Mouse (Mus musculus): Measurements from ENCODE around the gene Ctdspl2.
"Not testable (repeated sequence)": the region's sequence is repeated elsewhere in the genome, so short reads cannot be mapped to it uniquely, and the experiment has no call there.

Ctdspl2 gene

DNA sequence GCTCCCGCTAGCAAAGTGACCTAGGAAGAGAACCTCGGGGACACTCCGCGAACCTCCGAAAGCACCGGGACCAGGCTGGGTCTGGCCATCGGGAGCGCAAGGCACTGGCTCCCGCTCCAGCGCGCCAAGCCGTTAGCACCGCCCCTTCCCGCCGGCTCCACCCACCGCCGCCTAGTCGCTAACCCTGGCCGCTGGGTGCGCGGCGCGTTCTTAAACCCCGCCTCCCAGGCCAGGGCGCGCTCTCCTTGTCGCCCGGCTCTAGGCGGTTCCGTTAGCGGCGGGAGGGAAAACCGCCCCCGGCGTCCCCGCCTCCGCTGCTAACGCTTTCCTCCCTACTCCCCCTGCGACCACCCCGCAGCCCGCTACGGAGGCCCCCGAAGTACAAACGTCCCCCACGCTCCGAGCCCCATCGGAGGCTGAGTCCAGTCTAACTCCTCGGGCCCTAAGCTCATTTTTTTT is at the start of gene Ctdspl2, which contains the start of gene Mageb3:
Gene Ctdspl2, plus strand, starts transcription at position 237 of the 459 bp plus-strand sequence.
Gene Mageb3, minus strand, starts transcription at position 328 of the 459 bp plus-strand sequence.
- peak; percentile 91 for DNase-seq (ENCODE audit: low spot score)

DNA sequence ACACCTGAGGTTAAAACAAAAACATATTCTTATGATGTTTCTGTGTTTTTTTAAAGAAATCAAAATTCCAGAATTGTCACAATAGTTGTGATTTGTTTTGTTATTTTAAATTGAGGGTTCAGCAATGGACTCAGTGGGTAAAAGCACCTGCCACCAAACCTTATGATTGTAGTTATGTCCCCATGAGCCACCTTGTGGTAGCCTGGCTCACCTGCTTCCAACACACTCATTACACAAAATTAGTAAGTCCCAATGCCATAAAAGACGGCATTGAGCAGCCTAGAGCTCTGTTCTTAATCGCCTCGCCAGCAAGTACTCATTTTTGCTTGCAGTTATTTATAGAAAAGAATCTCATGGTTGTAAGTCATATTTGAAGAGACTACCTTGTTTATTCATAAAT is 45.8 kb upstream of the Ctdspl2 start:
- no peak for DNase-seq (ENCODE audit: low spot score)

DNA sequence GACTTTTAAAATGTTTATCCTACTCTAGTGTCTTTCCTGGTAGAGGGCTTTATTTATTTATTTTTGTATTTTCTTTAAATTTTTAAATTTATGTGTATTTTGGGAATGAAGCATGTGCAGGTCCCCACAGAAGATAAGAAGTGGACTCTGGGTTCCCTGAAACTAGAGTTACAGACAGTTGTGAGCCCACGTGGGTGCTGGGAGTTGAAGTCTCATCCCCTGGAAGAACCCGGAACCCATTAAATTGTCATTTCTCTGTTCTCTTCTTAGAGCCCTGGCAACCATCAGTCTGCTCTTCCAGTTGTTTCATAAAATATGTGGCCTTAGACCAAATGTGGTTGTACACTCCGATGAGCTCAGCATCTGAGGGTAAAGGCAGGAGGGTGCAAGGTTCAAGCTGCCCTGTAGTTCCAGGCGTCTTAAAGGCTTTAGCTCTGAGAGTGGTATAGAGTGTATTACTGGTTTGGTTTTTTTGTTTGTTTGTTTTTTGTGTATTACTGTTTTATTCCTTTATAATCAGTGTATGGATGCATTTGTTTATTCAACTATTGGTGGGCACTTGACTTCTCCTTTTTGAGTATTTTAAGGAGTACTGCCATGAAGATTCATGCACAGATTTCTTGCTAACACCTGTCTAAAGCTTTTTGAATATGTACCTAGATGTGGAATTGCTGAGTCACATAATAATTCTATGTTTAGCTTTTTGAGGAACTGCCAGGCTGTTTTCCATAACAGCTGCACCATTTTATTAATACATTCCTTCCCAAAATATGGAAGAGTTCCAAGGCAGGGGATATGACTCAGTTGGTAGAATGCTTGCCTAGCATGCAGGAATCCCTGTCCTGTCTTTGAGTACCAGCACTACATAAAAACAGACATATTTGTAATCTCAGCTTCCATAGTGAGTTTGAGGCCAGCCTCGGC is 39.5 kb upstream of the Ctdspl2 start:
- DNase-seq (ENCODE audit: low spot score), result no peak

DNA sequence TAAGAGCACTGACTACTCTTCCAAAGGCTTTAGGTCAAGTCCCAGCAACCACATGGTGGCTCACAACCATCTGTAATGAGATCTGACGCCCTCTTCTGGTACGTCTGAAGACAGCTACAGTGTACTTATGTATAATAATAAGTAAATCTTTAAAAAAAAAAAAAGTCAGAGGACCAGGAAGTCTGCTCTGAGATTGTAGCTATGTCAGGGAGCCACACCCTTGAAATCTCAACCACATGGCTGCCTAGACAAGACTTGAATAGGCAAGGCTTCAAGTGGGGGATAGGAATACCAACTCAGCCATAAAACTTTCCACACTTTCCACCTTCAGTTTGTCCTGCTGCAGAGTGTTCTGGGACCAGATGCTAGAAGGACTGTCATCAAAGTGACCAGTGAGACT is 18.2 kb upstream of the Ctdspl2 start:
- not testable (repeated sequence) for DNase-seq (ENCODE audit: low spot score)

- no peak for DNase-seq (ENCODE audit: low spot score)
Measured at GRCm38 (mm10) chr2:121943364-121943763, 12.4 kb upstream of the Ctdspl2 start.

- DNase-seq (ENCODE audit: low spot score), result no peak
Measured at GRCm38 (mm10) chr2:121954971-121955656, 687 bp upstream of the Ctdspl2 start.

- peak; percentile 92 for DNase-seq (ENCODE audit: low spot score)
Measured at GRCm38 (mm10) chr2:121956224-121957018, 620 bp downstream of the Ctdspl2 start.

DNA sequence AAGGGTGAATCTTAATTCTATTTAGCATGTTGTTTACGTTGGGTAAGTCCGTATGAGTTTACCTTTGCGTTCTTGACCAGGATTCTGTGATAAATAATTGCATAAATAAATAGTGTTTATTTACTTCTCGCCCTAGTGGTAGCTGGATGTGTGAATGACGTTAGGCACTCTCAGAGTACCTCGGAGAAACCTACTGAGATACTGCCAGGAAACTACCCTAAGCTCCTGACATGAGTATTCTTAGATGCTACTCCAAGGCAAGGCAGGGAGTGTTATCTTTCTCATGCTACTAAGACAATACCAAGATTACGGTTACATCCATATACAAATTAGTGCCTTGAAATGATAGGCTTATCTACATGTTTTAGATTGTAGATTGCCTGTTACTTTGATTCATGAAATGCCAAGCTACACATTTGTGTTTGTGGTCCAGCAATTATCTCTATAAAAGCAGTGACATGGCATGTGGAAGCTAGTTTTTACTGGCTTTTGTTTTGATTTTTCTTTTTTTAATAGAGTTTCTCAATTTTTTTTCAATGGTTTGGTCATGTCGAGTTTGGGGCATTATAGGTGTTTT is 1.5 kb downstream of the Ctdspl2 start:
- DNase-seq (ENCODE audit: low spot score), result no peak

- DNase-seq (ENCODE audit: low spot score), result no peak
Measured at GRCm38 (mm10) chr2:121995738-121996137, 39.9 kb downstream of the Ctdspl2 start.

GRCm38 (mm10) chr2:122008832-122009231 is 53.0 kb downstream of the Ctdspl2 start:
- no peak for DNase-seq (ENCODE audit: low spot score)

DNA sequence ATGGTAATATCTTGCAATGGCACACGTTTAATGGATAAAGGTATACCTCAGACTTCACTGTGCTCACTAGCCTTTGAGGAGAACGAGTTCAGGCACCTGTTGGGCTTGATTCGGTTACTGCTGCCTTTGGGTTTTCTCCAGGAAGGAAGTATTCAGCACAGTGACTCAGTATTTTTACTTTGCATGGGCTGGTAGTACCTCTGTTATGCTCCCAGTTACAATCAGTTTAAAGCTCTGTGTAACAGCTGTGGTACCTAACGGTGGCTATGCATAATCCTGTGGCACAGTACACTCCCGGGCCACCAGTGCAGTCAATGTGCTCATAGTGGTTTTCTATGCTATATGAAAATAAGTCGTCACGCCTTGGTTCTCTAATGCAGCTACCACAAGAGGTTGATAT is 55.6 kb downstream of the Ctdspl2 start:
- no peak for DNase-seq (ENCODE audit: low spot score)

DNA sequence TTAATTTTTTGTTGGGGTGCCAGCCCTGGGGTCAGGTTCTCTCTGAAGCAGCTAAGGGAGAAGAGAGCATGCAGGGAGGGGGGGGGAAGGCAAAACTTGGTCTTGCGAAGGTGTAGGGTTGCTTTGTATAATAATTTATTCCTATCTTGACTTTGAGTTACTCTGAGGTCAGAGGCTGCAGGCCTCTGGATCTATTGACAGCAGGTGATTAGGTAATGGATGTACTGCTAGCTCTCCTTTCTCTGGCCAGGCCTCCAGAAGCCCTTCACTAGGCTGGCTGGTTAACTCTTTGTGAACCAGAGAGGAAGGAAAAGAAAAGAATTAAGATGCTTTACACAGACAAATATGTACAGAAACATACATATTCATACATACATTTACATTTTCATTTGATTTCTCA is 62.9 kb downstream of the Ctdspl2 start:
- DNase-seq (ENCODE audit: low spot score), result no peak

DNA sequence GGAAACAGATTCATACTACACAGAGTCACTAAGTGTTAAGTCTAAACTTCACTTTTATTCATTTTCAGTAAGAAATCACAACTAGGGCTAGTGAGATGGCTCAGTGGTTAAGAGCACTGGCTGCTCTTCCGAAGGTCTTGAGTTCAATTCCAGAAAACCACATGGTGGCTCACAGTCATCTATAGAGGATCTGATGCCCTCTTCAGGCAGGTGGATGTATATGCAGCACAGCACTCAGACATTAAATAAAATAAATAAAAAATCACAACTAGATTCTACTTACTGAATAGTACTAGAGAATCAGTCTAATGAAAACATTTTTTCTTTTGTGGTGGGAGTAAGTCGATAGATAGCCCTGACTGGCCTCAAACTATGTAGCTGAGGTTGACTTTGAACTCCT is 66.5 kb downstream of the Ctdspl2 start:
- DNase-seq (ENCODE audit: low spot score), result no peak

DNA sequence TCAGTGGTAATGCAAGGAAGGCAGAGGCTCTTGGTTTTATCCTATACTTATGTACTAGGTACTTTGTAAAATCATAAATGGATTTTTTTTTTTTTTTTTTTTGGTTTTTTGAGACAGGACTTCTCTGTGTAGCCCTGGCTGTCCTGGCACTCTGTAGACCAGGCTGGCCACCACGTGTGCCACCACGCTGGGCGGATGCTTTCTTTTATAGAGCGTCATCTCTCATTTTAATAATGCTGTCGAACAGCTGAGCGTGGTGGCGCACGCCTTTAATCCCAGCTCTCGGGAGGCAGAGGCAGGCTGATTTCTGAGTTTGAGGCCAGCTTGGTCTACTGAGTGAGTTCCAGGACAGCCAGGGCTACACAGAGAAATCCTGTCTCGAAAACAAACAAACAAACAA is 71.3 kb downstream of the Ctdspl2 start:
- not testable (repeated sequence) for DNase-seq (ENCODE audit: low spot score)

- peak; percentile 76 for DNase-seq (ENCODE audit: low spot score)
Measured at GRCm38 (mm10) chr2:122027862-122028755, 72.3 kb downstream of the Ctdspl2 start, which contains the start of gene Eif3j1. Gene Eif3j1, plus strand, starts transcription at chr2:122028546.

DNA sequence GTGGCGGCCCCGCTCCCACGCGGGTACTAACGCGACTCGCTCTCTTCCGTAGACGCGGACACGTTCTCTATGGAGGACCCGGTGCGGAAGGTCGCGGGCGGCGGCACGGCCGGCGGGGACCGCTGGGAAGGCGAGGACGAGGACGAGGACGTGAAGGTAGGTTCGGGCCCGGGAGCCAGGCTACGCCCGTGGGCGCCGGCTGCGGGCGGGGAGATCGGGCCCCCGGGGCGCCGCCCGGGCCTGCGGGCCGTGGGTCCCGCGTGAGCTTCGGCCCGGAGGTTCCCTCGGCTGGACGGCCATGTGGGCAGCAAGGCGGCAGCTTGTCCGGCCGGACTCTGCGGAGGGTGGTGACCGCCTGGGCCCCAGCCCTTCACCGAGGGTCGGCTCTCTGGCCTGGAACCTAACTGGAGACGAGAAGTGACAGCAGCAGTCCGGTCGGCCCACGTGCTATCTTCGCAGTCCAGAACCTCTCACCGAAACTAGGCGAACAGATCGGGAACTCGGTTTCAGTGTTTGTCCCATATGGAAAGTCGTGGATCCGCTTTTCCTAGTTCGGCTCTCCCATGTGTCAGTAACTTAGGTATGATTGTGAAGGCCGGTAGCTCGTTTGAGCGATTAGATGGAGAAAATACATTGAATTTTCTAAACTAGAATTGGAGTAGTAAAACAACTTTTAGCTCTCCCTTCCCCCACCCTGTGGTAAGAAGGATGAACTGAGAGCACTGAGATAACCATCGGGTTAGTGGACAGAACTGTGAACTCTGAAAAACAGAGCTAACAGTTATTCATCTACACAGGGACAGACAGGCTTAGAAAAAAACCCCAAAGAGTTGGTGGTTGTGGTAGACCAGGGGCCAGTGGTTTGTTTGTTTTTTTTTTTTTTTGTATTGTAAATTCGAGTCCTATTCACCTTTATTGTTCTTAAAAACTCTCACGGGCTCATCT is 73.2 kb downstream of the Ctdspl2 start:
- DNase-seq (ENCODE audit: low spot score), result no peak

DNA sequence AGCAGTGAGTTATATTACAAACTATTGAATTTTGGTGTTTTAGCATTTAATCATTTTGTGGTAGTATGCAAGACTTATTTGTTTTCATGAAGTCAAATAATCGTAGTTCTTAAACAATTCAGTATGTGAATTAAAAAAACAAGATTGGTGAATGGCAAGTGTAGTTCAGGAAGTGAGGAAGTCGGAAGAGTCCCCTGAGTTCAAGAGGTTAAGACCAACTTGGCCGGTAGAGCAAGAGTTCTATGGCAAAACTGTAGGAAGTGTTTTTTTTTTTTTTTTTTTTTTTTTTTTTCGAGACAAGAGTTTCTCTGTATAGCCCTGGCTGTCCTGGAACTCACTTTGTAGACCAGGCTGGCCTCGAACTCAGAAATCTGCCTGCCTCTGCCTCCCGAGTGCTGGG is 76.2 kb downstream of the Ctdspl2 start:
- no peak for DNase-seq (ENCODE audit: low spot score)

DNA sequence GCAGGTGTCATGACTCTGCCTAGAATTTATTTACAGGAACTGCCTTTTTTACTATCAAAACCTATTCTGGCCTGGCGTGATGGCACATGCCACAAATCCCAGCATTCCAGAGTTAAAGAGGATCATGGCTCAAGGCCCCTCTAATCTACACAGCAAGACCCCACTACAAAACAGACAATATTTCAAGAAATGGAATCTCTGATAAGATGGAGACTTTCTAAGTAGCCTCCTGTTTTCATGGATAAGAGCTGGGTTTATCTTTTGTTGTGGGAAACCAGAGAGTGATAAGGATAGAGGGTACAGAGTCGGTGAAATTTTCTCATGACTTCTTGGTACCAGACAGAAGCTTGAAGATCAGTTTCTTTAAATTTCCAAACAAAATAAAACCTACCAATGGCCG is 80.3 kb downstream of the Ctdspl2 start:
- DNase-seq (ENCODE audit: low spot score), result no peak

GRCm38 (mm10) chr2:122043926-122044325 is 88.1 kb downstream of the Ctdspl2 start:
- no peak for DNase-seq (ENCODE audit: low spot score)
